In genomic region chr6:65510051-65510669, GRCm38 (mm10) we compare ENCODE assay signal across 9 mouse cellular contexts. TPM values are rescaled to one million over a fixed set of nuclear protein-coding genes. Genes with fewer than 3 reads are reported as not detected.
DNase-seq lines count a peak whose midpoint lies in the region; ATAC-seq and TF ChIP-seq lines count a peak whose summit lies in the region.
"Had no signal": no experiment of that assay in that cellular context is flagged by ENCODE, and none has a peak within 500 bp of the region (broad histone marks: within the 10 kb centered on the region; RNA-seq: fewer than 3 reads in every experiment).

No protein-coding gene starts in this region.

- no peaks in the 10 kb centered on the region for H3K36me3 ChIP-seq in kidney, embryonic 15.5 days
- no peaks in the 10 kb centered on the region for H3K36me3 ChIP-seq in limb, embryonic 14.5 days (ENCODE audit: control insufficient read depth, insufficient read depth, low read length)
- H3K36me3 ChIP-seq in stomach, postnatal 0 days (ENCODE audit: control insufficient read depth, insufficient read depth, low read length) = no peaks in the 10 kb centered on the region
- H3K36me3 ChIP-seq: embryonic facial prominence, embryonic 12.5 days had no signal

- H3K4me1 ChIP-seq in kidney, embryonic 15.5 days = no peaks in the 10 kb centered on the region
- H3K4me1 ChIP-seq in limb, embryonic 14.5 days (ENCODE audit: control insufficient read depth, insufficient read depth, low read length) = no peaks in the 10 kb centered on the region
- H3K4me1 ChIP-seq in stomach, postnatal 0 days (replicated peaks; ENCODE audit: control insufficient read depth, insufficient read depth) = no peaks in the 10 kb centered on the region
- H3K4me1 ChIP-seq: embryonic facial prominence, embryonic 12.5 days had no signal

- ATAC-seq in kidney, embryonic 15.5 days (replicated peaks; ENCODE audit: low FRiP score) = peak; percentile 82; the same call in 1 of the 2 replicates
- ATAC-seq in limb, embryonic 14.5 days (ENCODE audit: low FRiP score, low read depth) = no peak; the same call in 1 of the 2 replicates
- peak; percentile 74; the same call in 1 of the 2 replicates for ATAC-seq in stomach, postnatal 0 days (ENCODE audit: low FRiP score, low TSS enrichment)

- TF ChIP-seq EP300 in stomach, postnatal 0 days (optimal IDR thresholded peaks at IDR 0.05) = no peak

- H3K9ac ChIP-seq in kidney, embryonic 15.5 days = no peak overlapping the region
- H3K9ac ChIP-seq in limb, embryonic 14.5 days (ENCODE audit: low read depth, low read length, severe bottlenecking) = no peak overlapping the region
- H3K9ac ChIP-seq in stomach, postnatal 0 days (ENCODE audit: low read length) = no peak overlapping the region
- H3K9ac ChIP-seq: embryonic facial prominence, embryonic 12.5 days had no signal

- H3K4me2 ChIP-seq in kidney, embryonic 15.5 days = no peak overlapping the region
- H3K4me2 ChIP-seq in limb, embryonic 14.5 days (replicated peaks; ENCODE audit: low read depth, low read length, severe bottlenecking) = no peak overlapping the region
- H3K4me2 ChIP-seq in stomach, postnatal 0 days (replicated peaks; ENCODE audit: low read depth) = no peak overlapping the region
- H3K4me2 ChIP-seq: embryonic facial prominence, embryonic 12.5 days had no signal

- WGBS in kidney, embryonic 15.5 days = 45% methylated on average over 4 of the region's 4 CpGs
- WGBS in limb, embryonic 14.5 days = 48% methylated on average over 4 of the region's 4 CpGs
- WGBS in stomach, postnatal 0 days = 39% methylated on average over 4 of the region's 4 CpGs

- peak; percentile 96 for TF ChIP-seq CTCF in stomach, postnatal 0 days (IDR thresholded peaks at IDR 0.05; ENCODE audit: low read depth)

- no peak overlapping the region for H3K4me3 ChIP-seq in kidney, embryonic 15.5 days (replicated peaks)
- no peak overlapping the region for H3K4me3 ChIP-seq in limb, embryonic 14.5 days (replicated peaks; ENCODE audit: low read length)
- no peak overlapping the region for H3K4me3 ChIP-seq in stomach, postnatal 0 days (ENCODE audit: low read depth, low read length)
- H3K4me3 ChIP-seq: embryonic facial prominence, embryonic 12.5 days had no signal

- H3K9me3 ChIP-seq in kidney, embryonic 15.5 days (replicated peaks) = no peaks in the 10 kb centered on the region
- H3K9me3 ChIP-seq in limb, embryonic 14.5 days (ENCODE audit: control insufficient read depth, low read length) = no peaks in the 10 kb centered on the region
- no peaks in the 10 kb centered on the region for H3K9me3 ChIP-seq in stomach, postnatal 0 days (ENCODE audit: control insufficient read depth, low read length)
- H3K9me3 ChIP-seq: embryonic facial prominence, embryonic 12.5 days had no signal

- intact Hi-C loops in gastrocnemius, postnatal 36 days (cut with DNase I) = loop anchor here (5.0 kb wide), 2 partner anchors 57 to 1017 kb away; no protein-coding TSS in a partner anchor

- TF ChIP-seq POLR2A in limb, embryonic 14.5 days (IDR thresholded peaks at IDR 0.05; ENCODE audit: borderline replicate concordance, extremely low read depth, insufficient read depth, insufficient read length) = no peak

- no peak overlapping the region for H3K27ac ChIP-seq in kidney, embryonic 15.5 days
- H3K27ac ChIP-seq in limb, embryonic 14.5 days (replicated peaks; ENCODE audit: low read depth, low read length) = no peak overlapping the region
- H3K27ac ChIP-seq in stomach, postnatal 0 days (replicated peaks) = no peak overlapping the region
- H3K27ac ChIP-seq: embryonic facial prominence, embryonic 12.5 days had no signal

- H3K27me3 ChIP-seq in kidney, embryonic 15.5 days = no peaks in the 10 kb centered on the region
- no peaks in the 10 kb centered on the region for H3K27me3 ChIP-seq in limb, embryonic 14.5 days (ENCODE audit: control insufficient read depth, insufficient read depth, low read length)
- H3K27me3 ChIP-seq in stomach, postnatal 0 days (ENCODE audit: control insufficient read depth, insufficient read depth, low read length) = no peaks in the 10 kb centered on the region
- H3K27me3 ChIP-seq: embryonic facial prominence, embryonic 12.5 days had no signal

- DNase-seq in 3134 (ENCODE audit: extremely low read depth, insufficient read length, low spot score) (peak; percentile 7), WW6 (ENCODE audit: low read depth, low spot score) (peak; percentile 14)
- DNase-seq in cerebellum, postnatal 4 days (ENCODE audit: low spot score in 2 of 2) = peak; percentile 51 to 61
- peak; percentile 23 to 33 for DNase-seq in gastrocnemius, postnatal 36 days
- peak; percentile 67 for DNase-seq in limb, embryonic 14.5 days (ENCODE audit: low spot score)
- DNase-seq in neural tube, embryonic 10.5 days (ENCODE audit: extremely low spot score, low spot score) = peak; percentile 59
- DNase-seq in stomach, postnatal 0 days (ENCODE audit: low spot score) = peak; percentile 72

RNA-seq across cellular contexts. Expression of gene Tnip3, which starts 15.0 kb away (rescaled TPM):
- total RNA-seq in gastrocnemius, postnatal 36 days (2021) = not detected
- polyA plus RNA-seq in kidney, embryonic 15.5 days (2015; fragmentation: Nextera tagmentation; extraction: Ambion mirVana) = 0.16 and 0.41 TPM in 2 replicates
- 0.09 and 0.70 TPM in 2 replicates for polyA plus RNA-seq in limb, embryonic 14.5 days (2012; rRNA removed)
- polyA plus RNA-seq in limb, embryonic 14.5 days (2014; fragmentation: Nextera tagmentation; extraction: Ambion mirVana) = 0.15 TPM in 1 of 2 replicates, not detected in the other
- 0.65 and 0.84 TPM in 2 replicates for polyA plus RNA-seq in stomach, postnatal 0 days (2015; fragmentation: Nextera tagmentation; extraction: Ambion mirVana)
- polyA plus RNA-seq: embryonic facial prominence, embryonic 12.5 days had no signal

Comparison
In these comparisons a context has a peak if more than half of its experiments do, and no peak if none do; other contexts are left out.
1. DNase-seq: peak in every context shown above with its lines; median percentile 72 in stomach, postnatal 0 days; 67 in limb, embryonic 14.5 days; 59 in neural tube, embryonic 10.5 days; 56 in cerebellum, postnatal 4 days; 28 in gastrocnemius, postnatal 36 days; 14 in WW6; 7 in 3134.